Mouse (Mus musculus) left cerebral cortex, adult 11 months (tissue): ENCODE measurements around the gene Tex19.1.

ENCODE experiments used
- DNase-seq: peaks from one replicate; pipeline ENCODE4 v3.0.0; 2022; ENCODE audit warnings: low spot score

Tex19.1 gene

GRCm38 (mm10) chr11:121143325-121144015 lies 2.5 kb upstream of the Tex19.1 start:
- no peak for DNase-seq

DNA sequence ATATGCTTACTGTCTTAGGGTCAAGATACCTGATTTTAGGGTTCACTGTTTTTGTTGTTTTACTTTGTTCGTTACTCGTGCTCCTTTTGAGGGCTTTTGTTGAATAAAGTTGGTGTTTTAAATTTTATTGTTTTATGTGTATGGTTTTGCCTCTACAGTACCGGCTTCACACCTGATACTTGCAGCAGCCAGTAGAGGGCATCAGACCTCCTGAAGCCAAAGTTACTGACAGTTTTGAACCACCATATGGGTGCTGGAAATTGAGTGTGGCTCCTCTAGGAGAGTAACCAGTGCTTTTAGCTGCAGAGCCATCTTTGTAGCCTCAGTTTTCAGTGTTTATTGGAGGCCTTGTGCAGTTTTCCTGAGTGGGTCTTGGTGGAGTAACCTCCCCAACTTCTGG lies 2.2 kb downstream of the Tex19.1 start:
- no peak for DNase-seq

DNA sequence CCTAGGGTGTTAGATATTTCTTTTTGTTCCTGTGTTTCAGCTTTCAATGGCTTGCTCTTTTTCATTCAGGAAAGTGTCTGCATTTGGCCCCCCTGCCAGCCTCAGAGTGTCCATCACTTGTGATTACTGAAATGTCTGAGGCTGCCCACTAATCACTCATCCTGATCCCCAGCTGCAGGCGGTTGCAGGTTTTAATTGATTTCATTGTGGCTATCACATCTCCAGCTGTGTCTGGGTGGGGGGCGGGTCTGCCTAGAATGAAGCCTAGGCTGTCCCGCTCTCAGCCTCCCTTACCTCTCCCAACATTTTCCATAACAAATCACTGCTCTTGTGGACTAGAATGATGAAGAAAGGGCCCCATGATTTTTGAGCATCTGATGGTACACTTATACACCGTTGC lies 8.3 kb downstream of the Tex19.1 start:
- no peak for DNase-seq

- DNase-seq, result no peak
Observed at GRCm38 (mm10) chr11:121156411-121156891, 10.5 kb downstream of the Tex19.1 start.

DNA sequence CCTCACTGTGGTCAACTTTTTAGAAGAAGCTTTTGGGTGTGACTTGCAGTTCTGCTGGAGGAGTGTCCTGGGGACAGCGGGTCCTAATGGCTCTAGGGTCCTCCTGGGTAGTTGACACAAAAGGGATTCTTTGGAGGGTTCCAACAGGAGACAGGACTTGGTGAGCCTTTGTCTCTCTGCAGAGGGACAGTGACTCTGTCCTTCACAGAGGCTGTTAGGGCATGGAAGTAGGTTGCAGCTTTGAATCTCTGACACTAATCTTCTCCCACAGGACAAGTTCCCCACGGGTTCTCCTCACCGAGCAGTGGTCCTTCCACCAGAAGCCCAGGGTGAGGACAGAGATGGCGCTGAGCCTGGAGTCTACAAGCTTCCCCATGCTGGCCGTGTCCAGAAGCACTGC lies 14.0 kb downstream of the Tex19.1 start, which contains the start of gene Uts2r:
Gene Uts2r (plus strand): TSS at position 301 of the 400 bp plus-strand sequence.
- no peak for DNase-seq

DNA sequence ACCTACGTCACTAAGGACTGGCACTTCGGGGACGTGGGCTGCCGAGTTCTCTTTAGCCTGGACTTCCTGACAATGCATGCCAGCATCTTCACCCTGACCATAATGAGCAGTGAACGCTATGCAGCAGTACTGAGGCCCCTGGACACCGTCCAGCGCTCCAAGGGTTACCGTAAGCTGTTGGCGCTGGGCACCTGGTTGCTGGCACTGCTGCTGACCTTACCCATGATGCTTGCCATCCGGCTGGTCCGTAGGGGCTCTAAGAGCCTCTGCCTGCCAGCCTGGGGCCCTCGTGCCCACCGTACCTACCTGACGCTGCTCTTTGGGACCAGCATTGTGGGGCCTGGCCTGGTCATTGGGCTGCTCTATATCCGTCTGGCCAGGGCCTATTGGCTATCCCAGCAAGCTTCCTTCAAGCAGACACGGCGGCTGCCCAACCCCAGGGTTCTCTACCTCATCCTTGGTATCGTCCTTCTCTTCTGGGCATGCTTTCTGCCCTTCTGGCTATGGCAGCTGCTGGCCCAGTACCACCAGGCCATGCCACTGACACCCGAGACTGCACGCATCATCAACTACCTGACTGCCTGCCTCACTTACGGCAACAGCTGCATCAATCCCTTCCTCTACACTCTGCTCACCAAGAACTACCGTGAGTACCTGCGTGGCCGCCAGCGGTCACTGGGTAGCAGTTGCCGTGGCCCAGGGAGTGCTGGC lies 14.8 kb downstream of the Tex19.1 start:
- DNase-seq, result no peak

- DNase-seq, result no peak
Observed at GRCm38 (mm10) chr11:121163751-121164150, 17.8 kb downstream of the Tex19.1 start.

GRCm38 (mm10) chr11:121173203-121173602 lies 27.3 kb downstream of the Tex19.1 start:
- DNase-seq, result no peak

DNA sequence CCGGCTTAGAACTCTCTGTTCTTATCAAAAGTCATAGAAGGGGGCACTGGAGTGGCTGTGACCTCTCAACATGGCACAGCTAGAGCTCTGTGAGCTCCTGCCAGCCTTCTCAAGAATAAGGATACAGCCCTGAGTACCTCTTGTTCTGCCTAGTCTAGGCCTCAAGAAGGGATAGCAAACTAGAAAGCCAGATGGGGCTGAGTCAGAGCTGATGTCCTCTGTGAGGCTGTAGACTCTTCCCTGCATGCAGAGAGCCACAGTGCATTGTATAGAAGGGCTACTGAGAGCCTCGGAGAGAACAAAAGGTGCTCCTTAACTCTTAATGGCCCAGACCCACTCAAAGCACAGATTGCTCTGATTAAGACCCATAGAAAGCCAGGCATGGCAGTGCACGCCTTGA lies 28.3 kb downstream of the Tex19.1 start:
- no peak for DNase-seq

GRCm38 (mm10) chr11:121176285-121177270 lies 30.6 kb downstream of the Tex19.1 start:
- DNase-seq, result no peak

GRCm38 (mm10) chr11:121189681-121190080 lies 43.7 kb downstream of the Tex19.1 start:
- no peak for DNase-seq

GRCm38 (mm10) chr11:121192742-121193141 lies 46.8 kb downstream of the Tex19.1 start:
- no peak for DNase-seq

DNA sequence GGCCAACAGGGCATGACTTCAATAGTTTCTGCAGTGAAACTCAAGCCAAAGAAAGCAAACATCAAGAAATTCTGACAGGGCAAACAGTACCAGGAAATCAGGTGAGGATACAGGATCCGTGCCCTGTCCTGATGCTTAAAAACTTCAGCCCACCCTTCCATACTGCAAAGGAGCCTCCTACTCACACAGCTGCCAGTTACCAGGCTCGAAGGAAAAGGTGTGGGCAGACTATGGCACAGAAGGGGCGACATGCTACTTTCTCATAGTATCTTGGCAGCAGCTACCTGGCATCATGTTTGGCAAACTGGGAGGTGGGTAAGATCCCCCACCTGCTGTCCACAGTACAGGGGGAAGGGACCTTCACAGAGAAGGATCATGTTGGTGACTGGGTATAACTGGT lies 47.5 kb downstream of the Tex19.1 start:
- DNase-seq, result no peak
